Mouse (Mus musculus): ENCODE results near the gene Nudcd3. TPM values are rescaled to one million over a fixed set of nuclear protein-coding genes. Genes with fewer than 3 reads are reported as not detected.
"Not testable (repeated sequence)": the region's sequence is repeated elsewhere in the genome, so short reads cannot be mapped to it uniquely, and the experiment has no call there.

Nudcd3 gene
- total RNA-seq, 1 experiment from 2014 or later: 39.7 TPM

DNA sequence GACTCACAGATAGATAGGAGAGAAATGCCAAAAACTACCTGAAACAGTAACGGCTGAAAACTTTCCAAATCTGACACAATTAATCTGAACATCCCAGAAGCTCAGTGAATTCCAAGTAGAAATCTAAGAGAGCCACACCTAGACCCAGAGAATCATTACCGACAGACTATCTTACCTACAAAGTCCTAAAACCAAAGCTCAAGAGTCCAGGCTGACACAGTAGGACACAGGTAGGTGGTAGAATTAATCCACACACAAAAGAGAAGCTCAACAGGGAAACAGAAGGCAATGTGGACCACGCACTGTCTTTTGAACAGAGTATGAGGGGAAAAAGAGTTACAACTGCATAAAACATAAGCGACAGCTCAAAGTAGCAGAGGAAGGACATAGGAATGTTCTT is 67.3 kb downstream of the Nudcd3 start:
- ATAC-seq (replicated peaks; ENCODE audit: low read depth, poor library complexity, severe bottlenecking): no peak

GRCm38 (mm10) chr11:6130578-6130977 is 69.6 kb downstream of the Nudcd3 start:
- no peak for ATAC-seq (replicated peaks; ENCODE audit: low read depth, poor library complexity, severe bottlenecking)

DNA sequence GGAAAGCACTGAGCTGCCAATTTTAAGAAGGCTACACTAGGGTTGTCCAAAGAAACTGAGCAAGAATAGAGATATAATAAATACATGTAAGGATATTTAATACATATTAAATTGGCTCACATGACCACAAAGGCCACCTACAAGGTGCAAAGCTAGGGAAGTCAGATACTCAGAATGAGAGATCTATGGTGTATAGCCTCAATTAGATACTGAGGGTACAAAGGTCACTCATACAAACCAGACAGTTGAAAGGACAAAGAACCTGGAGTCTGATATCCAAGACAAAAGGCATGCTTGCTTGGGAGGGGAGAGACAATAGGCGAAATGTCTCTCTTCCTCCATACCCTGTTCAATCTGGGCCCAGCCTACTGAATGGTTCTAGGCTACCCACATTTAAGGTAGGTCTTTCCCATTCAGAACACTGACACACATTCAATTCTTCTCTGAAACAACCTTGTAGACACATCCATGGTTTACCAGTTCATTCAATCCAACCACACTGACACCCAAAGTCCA is 76.6 kb downstream of the Nudcd3 start:
- no peak for ATAC-seq (replicated peaks; ENCODE audit: low read depth, poor library complexity, severe bottlenecking)

DNA sequence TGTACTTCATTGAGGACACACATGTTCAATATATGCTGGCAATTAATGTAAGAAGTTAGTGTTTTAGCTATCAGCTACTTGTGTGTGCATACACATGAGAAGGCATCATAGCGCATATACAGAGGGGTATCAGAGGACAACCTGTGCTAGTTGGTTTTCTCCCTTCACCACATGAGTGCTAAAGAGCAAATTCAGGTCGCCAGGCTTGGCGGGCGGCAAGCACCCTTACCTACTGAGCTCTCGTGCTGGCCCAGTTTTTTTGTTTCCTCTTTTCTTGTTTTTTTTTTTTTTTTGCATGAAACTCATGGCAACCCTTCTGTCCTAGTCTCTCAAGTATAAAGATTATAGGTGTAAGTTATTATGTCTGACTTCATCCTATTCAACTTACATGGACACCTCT is 77.6 kb downstream of the Nudcd3 start:
- ATAC-seq (replicated peaks; ENCODE audit: low read depth, poor library complexity, severe bottlenecking): no peak

DNA sequence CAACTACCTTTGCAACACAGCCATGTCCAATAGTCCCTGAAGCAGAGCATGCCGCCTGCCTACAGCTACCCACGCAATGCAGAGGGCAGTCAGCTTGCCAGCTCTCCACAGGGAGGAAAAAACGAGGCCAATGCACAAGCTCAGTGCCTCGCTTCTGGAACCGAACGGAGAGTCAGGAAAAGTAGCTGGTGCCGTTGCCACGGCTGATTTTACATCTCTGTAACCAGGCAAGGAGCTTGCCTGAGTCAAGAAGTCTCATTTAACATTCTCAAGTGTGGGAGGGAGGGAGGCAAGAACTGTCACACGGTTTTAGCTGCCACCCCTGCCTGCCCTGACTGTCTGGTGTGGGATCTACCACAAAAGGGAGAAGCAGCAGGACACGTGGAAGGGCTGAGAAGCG is 79.6 kb downstream of the Nudcd3 start:
- ATAC-seq (replicated peaks; ENCODE audit: low read depth, poor library complexity, severe bottlenecking): no peak

GRCm38 (mm10) chr11:6120001-6120400 is 80.2 kb downstream of the Nudcd3 start:
- ATAC-seq (replicated peaks; ENCODE audit: low read depth, poor library complexity, severe bottlenecking): no peak

DNA sequence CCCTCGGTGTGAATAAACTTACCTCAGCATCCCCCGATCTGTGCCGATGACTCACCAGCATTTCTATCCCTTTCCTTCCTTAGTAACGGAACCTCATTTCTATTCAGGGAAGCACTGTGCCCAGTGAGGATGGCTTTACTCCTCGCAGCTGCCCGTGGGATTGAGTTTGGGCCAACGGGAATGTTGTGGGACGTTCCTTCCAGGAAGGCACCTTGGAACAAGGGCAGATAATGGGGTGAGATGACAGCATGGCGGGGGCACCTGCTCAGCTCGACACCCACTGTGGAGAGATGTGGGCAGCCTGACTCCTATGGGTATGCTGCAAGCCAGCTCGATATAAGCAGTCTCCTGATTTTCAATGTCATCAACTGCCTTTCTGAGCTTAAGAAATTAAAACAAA is 80.9 kb downstream of the Nudcd3 start:
- ATAC-seq (replicated peaks; ENCODE audit: low read depth, poor library complexity, severe bottlenecking): no peak

DNA sequence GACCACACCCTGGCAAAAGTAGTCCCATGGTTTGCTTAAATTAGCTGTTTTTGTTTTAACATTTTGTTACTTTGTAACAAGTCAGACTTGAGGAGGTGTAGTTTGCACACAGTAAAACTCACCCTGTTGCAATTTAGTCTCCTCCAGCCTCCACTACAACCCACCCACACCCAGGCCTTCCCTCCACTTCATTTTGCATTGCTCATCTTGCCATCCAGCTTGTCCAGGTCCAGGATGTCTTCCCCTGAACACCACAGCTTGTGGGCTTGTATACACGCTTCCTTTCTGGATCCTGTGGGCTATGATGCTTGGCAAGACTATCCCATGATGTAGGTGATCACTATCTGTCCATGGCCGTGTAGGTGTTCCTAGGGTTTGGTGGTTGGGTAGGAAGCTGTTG is 82.3 kb downstream of the Nudcd3 start:
- ATAC-seq (replicated peaks; ENCODE audit: low read depth, poor library complexity, severe bottlenecking): no peak

DNA sequence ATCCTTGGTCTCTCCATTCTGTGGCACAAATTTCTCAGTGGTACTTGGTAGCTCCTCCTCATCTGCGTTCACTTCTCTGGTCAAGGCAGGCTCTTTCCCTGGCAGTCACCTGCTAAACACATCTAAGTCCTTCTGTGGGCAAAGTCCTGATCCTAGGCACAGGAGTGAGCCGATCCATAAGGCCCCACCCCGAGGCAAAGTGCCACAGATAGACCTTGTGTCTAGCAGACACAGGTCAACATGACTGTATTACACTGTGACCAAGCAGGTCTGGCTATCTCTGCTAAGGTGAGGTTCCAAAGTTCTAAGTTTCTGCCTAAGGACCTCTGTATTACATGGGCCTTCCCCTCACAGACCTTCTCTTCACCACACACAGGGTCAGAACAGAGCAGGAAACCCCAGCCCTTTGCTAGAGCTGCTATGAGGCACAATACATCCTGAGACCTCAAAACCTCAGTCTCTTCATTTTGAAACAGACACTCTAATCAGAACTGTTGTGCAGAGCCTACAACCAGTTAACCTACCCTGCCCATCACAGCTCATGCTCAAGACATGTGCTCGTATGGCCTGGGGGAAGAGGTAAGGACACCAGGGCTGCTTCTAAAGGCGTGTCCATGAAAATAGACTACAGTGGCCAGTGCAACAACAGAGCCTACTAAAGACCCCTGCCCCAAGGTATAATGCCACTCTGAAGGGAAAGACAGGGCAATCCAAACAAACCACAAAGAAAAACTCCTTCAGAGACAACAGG is 88.3 kb downstream of the Nudcd3 start:
- ATAC-seq (replicated peaks; ENCODE audit: low read depth, poor library complexity, severe bottlenecking): no peak

GRCm38 (mm10) chr11:6109990-6110389 is 90.2 kb downstream of the Nudcd3 start:
- ATAC-seq (replicated peaks; ENCODE audit: low read depth, poor library complexity, severe bottlenecking): no peak

DNA sequence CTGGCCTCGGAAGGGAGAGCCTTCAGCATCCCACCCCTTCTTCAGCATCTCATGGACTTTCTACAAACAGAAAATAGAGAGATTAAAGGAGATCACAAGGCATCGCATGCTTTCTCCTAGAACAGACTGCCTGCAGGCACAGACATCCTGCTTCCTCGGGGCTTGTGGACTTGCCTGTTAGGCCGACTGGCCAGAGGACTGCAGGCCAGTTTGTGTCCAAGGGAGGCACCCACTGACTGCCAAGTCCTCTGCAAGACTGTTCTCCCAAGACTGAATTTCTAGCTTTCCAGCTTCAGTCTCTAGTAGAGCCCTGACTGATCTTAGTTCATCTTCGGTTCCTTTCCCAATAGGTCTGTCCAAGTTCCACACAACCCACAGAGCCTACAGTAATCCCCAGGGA is 91.9 kb downstream of the Nudcd3 start:
- ATAC-seq (replicated peaks; ENCODE audit: low read depth, poor library complexity, severe bottlenecking): no peak

DNA sequence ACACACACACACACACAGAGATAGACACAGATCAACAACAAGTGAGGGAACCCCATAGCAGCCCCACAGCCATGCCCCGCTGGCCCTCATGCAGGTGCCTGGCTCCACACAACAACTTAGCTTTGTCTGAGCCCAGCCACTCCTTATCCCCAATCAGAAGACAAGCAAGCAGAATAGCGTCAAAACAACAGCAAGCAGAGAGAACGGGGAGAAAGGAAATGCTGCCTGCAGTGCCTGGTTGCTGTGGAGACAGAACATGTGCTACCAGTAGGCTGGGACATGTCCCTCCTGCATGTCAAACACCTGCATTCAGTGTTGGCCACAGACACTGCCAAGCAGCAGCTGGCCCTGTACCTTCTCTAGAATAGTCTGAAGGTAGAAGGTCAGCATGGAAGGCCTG is 92.5 kb downstream of the Nudcd3 start:
- ATAC-seq (replicated peaks; ENCODE audit: low read depth, poor library complexity, severe bottlenecking): no peak

- no peak for ATAC-seq (replicated peaks; ENCODE audit: low read depth, poor library complexity, severe bottlenecking)
Measured at GRCm38 (mm10) chr11:6104734-6105133, 95.5 kb downstream of the Nudcd3 start.

DNA sequence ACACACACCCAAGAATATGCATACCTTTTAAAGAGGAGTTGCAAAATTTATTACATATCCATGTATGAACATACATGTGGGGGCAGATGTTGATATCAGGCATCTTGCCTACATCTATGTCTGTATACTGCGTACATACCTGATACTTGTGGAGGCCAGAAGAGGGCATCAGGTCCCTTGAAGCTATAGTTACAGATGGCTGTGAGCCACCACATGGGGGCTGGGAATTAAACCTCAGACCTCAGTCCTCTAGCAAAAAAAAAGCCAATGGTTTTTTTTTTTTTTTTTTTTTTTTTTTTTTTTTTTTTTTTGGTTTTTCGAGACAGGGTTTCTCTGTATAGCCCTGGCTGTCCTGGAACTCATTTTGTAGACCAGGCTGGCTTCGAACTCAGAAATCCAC is 103.6 kb downstream of the Nudcd3 start:
- not testable (repeated sequence) for ATAC-seq (replicated peaks; ENCODE audit: low read depth, poor library complexity, severe bottlenecking)

GRCm38 (mm10) chr11:6086991-6087390 is 113.2 kb downstream of the Nudcd3 start:
- no peak for ATAC-seq (replicated peaks; ENCODE audit: low read depth, poor library complexity, severe bottlenecking)

DNA sequence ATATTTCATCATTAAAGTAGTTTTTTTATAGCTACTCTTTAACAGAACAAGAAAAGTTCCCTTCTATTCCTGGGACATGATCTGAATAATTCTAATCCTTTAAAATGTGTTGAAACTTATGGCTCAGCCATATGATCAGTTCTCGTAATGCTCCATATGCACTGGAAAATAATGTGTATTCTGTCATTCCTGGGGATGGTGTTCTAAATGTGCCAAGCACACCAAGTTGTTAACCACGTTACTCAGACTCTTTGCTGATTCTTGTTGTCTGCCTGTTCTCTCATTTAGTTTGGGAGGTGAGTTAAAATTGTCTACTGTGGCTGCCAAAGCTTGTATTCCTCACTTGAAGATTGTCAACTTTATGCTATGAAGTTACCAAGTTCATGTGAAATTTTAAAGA is 121.5 kb downstream of the Nudcd3 start:
- no peak for ATAC-seq (replicated peaks; ENCODE audit: low read depth, poor library complexity, severe bottlenecking)

DNA sequence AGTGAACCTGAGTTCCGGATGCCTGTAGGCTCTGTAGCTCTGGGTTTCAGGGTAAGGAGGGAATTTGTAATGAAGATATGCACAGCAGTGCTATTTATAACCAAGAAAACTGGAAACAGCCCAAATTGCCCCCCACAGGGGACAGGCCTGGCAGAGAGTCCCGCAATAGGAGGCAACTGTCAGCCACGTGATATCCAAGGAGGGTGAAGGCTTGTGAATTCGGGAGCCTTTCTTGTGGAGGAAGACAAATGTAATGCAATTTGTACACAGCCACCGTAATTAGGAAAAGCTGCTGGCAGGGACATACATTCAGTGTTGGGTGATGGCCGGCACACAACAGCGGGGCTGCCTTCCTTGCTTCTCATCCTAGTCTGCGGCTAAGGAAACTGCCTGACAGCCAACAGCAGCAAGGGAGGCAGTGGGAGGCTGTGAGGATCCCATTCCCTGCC is 124.6 kb downstream of the Nudcd3 start:
- no peak for ATAC-seq (replicated peaks; ENCODE audit: low read depth, poor library complexity, severe bottlenecking)

GRCm38 (mm10) chr11:6068181-6068957 is 131.8 kb downstream of the Nudcd3 start:
- no peak for ATAC-seq (replicated peaks; ENCODE audit: low read depth, poor library complexity, severe bottlenecking)

DNA sequence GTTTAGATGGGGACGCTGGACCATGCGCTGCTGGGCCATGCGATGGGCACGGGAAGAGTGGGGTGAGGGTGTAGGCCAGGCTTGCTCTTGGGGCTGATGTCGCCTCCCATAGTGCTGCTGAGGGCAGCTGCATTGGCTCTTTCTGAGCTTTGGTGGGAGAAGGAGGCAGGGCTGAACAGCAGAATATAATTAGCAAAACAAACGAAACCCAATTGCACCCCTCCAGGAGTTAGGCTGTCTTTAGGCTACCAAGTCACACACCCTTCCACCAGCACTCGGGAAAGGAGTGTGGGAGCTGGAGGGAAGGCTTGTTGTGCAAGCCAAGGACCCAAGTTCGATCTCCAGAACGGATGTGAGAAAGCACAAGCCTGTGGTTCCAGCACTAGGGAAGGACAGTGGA is 133.1 kb downstream of the Nudcd3 start:
- ATAC-seq (replicated peaks; ENCODE audit: low read depth, poor library complexity, severe bottlenecking): no peak

DNA sequence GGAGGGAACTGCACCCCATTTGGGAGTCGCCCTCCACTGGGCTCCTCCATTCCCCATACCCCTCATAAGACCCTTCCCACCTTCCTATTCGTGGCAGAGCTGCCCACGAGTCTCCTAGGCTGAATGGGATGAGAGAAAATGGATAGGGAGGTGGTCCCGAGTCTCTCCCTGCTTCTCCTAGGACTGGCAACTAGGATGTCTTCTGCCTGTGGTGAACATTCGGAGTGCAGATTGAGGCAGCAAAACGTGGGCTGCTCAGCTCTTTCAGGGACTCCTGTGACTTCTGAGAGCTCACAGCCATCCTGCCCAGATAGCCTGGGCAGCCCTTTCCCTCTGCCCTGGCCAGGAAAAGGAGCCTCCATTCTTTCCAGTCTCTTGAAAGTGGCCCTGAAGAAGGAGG is 134.0 kb downstream of the Nudcd3 start, which contains the start of gene Camk2b:
Gene Camk2b, minus strand, starts transcription at position 187 of the 400 bp plus-strand sequence.
- ATAC-seq (replicated peaks; ENCODE audit: low read depth, poor library complexity, severe bottlenecking): no peak

DNA sequence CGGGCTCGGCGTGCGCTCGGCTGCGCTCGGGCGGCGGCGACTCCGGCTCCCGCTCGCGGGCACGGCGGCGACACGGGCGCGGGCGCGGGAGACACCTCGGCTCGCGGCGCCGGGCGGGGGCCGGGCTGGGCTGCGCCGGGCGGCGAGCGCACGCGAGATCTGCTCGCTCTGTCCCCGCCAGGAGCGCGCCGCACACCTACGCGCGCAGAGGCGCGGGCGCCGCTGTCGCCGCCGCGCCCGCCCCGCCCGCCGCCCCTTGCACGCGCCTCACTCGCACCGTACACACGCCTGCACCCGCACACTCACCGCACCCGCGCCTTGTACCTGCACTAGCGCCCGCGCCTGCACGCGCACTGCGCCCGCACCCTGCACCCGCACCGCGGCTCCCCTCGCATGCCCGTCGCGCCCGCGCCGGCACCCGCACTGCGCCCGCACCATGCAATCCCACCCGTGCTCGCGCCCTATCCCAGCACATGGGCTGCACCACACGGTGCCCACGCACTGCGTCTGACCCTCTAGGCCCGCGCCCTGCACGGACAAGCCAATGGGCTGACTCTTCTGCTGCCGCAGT is 134.6 kb downstream of the Nudcd3 start:
- no peak for ATAC-seq (replicated peaks; ENCODE audit: low read depth, poor library complexity, severe bottlenecking)

Data from common myeloid progenitor, adult 5-6 weeks (primary cell).